Mouse (Mus musculus): ENCODE data around the gene Otulin. TPM values are rescaled to one million over a fixed set of nuclear protein-coding genes. Genes with fewer than 3 reads are reported as not detected.

Gene Otulin
- total and polyA plus RNA-seq, 3 experiments, result 33.8 to 40.3 (median 37.4) TPM

GRCm38 (mm10) chr15:27605252-27605651 lies 25.2 kb downstream of the Otulin start:
- TF ChIP-seq GATA2 (IDR thresholded peaks at IDR 0.05; ENCODE audit: borderline replicate concordance, low read depth, low read length), result no peak
- ATAC-seq (ENCODE audit: extremely low read depth, insufficient number of reproducible peaks, low FRiP score, poor library complexity, severe bottlenecking) (no peak), DNase-seq (ENCODE audit: low spot score) (no peak)
- H3K4me1 ChIP-seq (ENCODE audit: insufficient read depth, low read depth, low read length), result peaks cover 11% of the 10 kb centered on the region
- no peaks in the 10 kb centered on the region for H3K9me3 ChIP-seq (replicated peaks)
- H3K27me3 ChIP-seq (ENCODE audit: insufficient read depth, low read length), result no peaks in the 10 kb centered on the region
- peaks cover 93% of the 10 kb centered on the region for H3K36me3 ChIP-seq (replicated peaks)
- H3K4me3 ChIP-seq (ENCODE audit: low read depth, low read length), result no peak overlapping the region

- Histone ChIP-seq H3K4me1 (ENCODE audit: insufficient read depth, low read depth, low read length) (peaks cover 6% of the 10 kb centered on the region), H3K36me3 (replicated peaks) (peaks cover 94% of the 10 kb centered on the region), H3K27me3 (ENCODE audit: insufficient read depth, low read length) (no peaks in the 10 kb centered on the region), H3K4me3 (ENCODE audit: low read depth, low read length) (no peak overlapping the region), H3K9me3 (replicated peaks) (no peaks in the 10 kb centered on the region)
- no peak for DNase-seq (ENCODE audit: low spot score)
- TF ChIP-seq GATA2 (IDR thresholded peaks at IDR 0.05; ENCODE audit: borderline replicate concordance, low read depth, low read length), result no peak
- no peak for TF ChIP-seq TAL1 (conservative IDR thresholded peaks at IDR 0.05; ENCODE audit: low read depth, low read length)
- no peak for TF ChIP-seq CTCF (IDR thresholded peaks at IDR 0.05; ENCODE audit: low read depth, low read length)
- TF ChIP-seq POLR2AphosphoS5 (IDR thresholded peaks at IDR 0.05; ENCODE audit: insufficient replicate concordance, low read depth, low read length), result no peak
- no peak for TF ChIP-seq GATA1 (IDR thresholded peaks at IDR 0.05; ENCODE audit: borderline replicate concordance, low read length)
- ATAC-seq (ENCODE audit: extremely low read depth, insufficient number of reproducible peaks, low FRiP score, poor library complexity, severe bottlenecking), result no peak
Measured at GRCm38 (mm10) chr15:27604558-27604957, 25.9 kb downstream of the Otulin start.

DNA sequence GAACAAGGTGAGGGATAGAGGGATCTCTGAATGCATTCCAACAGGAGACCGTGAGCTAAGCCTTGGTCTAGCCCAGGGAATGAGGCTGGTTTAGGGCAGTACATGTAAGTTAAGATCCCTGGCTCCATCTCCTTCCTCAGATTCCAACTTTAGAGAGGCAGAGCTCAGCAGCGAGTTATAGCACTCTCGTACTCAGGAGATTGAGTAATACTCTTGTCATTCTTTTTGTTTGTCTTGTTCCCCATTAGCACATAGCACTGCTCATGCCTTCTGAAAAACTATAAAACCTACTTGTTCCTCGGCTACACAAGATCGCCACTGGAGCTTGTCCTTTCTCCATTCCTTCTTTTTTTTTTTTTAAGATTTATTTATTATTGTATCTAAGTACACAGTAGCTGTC lies 30.0 kb downstream of the Otulin start:
- Histone ChIP-seq H3K9me3 (replicated peaks) (no peaks in the 10 kb centered on the region), H3K36me3 (replicated peaks) (peaks cover 96% of the 10 kb centered on the region), H3K4me1 (ENCODE audit: insufficient read depth, low read depth, low read length) (peaks cover 5% of the 10 kb centered on the region), H3K27me3 (ENCODE audit: insufficient read depth, low read length) (no peaks in the 10 kb centered on the region), H3K4me3 (ENCODE audit: low read depth, low read length) (no peak overlapping the region)
- TF ChIP-seq POLR2AphosphoS5 (IDR thresholded peaks at IDR 0.05; ENCODE audit: insufficient replicate concordance, low read depth, low read length) (no peak), TAL1 (conservative IDR thresholded peaks at IDR 0.05; ENCODE audit: low read depth, low read length) (no peak), CTCF (IDR thresholded peaks at IDR 0.05; ENCODE audit: low read depth, low read length) (no peak), GATA1 (IDR thresholded peaks at IDR 0.05; ENCODE audit: borderline replicate concordance, low read length) (no peak), GATA2 (IDR thresholded peaks at IDR 0.05; ENCODE audit: borderline replicate concordance, low read depth, low read length) (no peak)
- ATAC-seq (ENCODE audit: extremely low read depth, insufficient number of reproducible peaks, low FRiP score, poor library complexity, severe bottlenecking), result no peak
- DNase-seq (ENCODE audit: low spot score), result no peak

GRCm38 (mm10) chr15:27598786-27599385 lies 31.6 kb downstream of the Otulin start:
- DNase-seq (ENCODE audit: low spot score) (no peak), ATAC-seq (ENCODE audit: extremely low read depth, insufficient number of reproducible peaks, low FRiP score, poor library complexity, severe bottlenecking) (no peak)
- Histone ChIP-seq H3K4me1 (ENCODE audit: insufficient read depth, low read depth, low read length) (peaks cover 7% of the 10 kb centered on the region), H3K36me3 (replicated peaks) (peaks cover 95% of the 10 kb centered on the region), H3K4me3 (ENCODE audit: low read depth, low read length) (no peak overlapping the region), H3K9me3 (replicated peaks) (no peaks in the 10 kb centered on the region), H3K27me3 (ENCODE audit: insufficient read depth, low read length) (no peaks in the 10 kb centered on the region)
- TF ChIP-seq TAL1 (conservative IDR thresholded peaks at IDR 0.05; ENCODE audit: low read depth, low read length) (no peak), GATA1 (IDR thresholded peaks at IDR 0.05; ENCODE audit: borderline replicate concordance, low read length) (no peak), GATA2 (IDR thresholded peaks at IDR 0.05; ENCODE audit: borderline replicate concordance, low read depth, low read length) (no peak), CTCF (IDR thresholded peaks at IDR 0.05; ENCODE audit: low read depth, low read length) (no peak)

DNA sequence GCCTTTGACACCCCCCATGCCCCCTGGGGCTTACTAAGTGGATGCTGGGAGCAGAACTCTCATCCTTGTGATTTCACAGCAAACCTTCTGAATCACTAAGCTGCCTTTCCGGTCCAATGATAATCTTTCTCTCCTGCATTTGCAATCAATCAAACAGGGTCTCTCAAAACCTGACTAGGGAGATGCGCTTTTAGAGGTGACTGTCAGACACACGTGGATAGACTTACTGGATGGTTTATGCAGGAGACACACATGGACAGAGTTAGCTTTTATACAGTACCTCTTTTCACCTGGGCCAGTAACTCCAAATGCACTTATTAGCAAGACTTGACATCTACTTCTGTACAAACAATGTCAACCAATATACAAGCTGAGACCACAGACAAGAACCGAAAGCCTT lies 33.0 kb downstream of the Otulin start:
- Histone ChIP-seq H3K36me3 (replicated peaks) (peaks cover 96% of the 10 kb centered on the region), H3K9me3 (replicated peaks) (no peaks in the 10 kb centered on the region), H3K4me3 (ENCODE audit: low read depth, low read length) (no peak overlapping the region), H3K4me1 (ENCODE audit: insufficient read depth, low read depth, low read length) (peaks cover 7% of the 10 kb centered on the region), H3K27me3 (ENCODE audit: insufficient read depth, low read length) (no peaks in the 10 kb centered on the region)
- no peak for ATAC-seq (ENCODE audit: extremely low read depth, insufficient number of reproducible peaks, low FRiP score, poor library complexity, severe bottlenecking)
- TF ChIP-seq POLR2AphosphoS5 (IDR thresholded peaks at IDR 0.05; ENCODE audit: insufficient replicate concordance, low read depth, low read length) (no peak), GATA2 (IDR thresholded peaks at IDR 0.05; ENCODE audit: borderline replicate concordance, low read depth, low read length) (no peak), GATA1 (IDR thresholded peaks at IDR 0.05; ENCODE audit: borderline replicate concordance, low read length) (no peak), TAL1 (conservative IDR thresholded peaks at IDR 0.05; ENCODE audit: low read depth, low read length) (no peak), CTCF (IDR thresholded peaks at IDR 0.05; ENCODE audit: low read depth, low read length) (no peak)
- DNase-seq (ENCODE audit: low spot score), result no peak

DNA sequence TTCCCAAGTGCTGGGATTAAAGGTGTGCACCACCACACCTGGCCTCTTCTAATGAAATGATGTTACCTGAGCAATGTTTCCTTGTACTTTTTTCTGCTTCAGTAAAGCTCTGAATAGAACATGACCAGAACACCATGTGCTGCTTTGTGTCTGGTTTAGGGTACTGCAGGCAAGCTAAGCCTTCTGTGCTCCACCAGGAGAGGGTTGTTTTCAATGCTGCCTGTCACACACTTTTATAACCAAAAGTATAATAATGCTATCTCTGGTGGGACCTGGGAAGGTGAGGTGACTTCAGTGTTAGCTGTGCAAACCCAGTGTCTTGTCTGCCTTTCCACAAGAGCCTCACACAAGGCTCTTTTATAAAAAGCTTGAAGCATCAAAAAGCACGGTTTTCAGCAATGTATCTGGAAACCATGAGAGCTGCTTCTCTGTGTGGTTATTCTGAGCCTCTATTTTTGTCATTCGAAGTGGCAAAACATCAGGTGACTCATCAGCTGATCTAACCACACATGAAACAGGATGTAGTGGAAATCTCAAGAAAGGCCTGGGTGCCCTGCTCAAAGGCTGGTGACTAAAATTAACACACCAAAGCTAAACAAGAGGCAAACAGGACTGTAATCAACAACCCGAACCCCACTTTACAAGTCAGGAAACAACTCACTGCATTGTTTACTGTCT lies 33.9 kb downstream of the Otulin start:
- TF ChIP-seq TAL1 (conservative IDR thresholded peaks at IDR 0.05; ENCODE audit: low read depth, low read length) (no peak), GATA1 (IDR thresholded peaks at IDR 0.05; ENCODE audit: borderline replicate concordance, low read length) (no peak), CTCF (IDR thresholded peaks at IDR 0.05; ENCODE audit: low read depth, low read length) (no peak), GATA2 (IDR thresholded peaks at IDR 0.05; ENCODE audit: borderline replicate concordance, low read depth, low read length) (no peak), POLR2AphosphoS5 (IDR thresholded peaks at IDR 0.05; ENCODE audit: insufficient replicate concordance, low read depth, low read length) (no peak)
- Histone ChIP-seq H3K4me3 (ENCODE audit: low read depth, low read length) (no peak overlapping the region), H3K4me1 (ENCODE audit: insufficient read depth, low read depth, low read length) (peaks cover 7% of the 10 kb centered on the region), H3K27me3 (ENCODE audit: insufficient read depth, low read length) (no peaks in the 10 kb centered on the region), H3K36me3 (replicated peaks) (peaks cover 96% of the 10 kb centered on the region), H3K9me3 (replicated peaks) (no peaks in the 10 kb centered on the region)
- no peak for DNase-seq (ENCODE audit: low spot score)
- ATAC-seq (ENCODE audit: extremely low read depth, insufficient number of reproducible peaks, low FRiP score, poor library complexity, severe bottlenecking), result peak; percentile 58

Measured in G1E (cell line).